Mouse (Mus musculus): ENCODE measurements at regions not wholly inside any gene's neighbourhood (a gene's known extent, or its start where the extent isn't known, plus 50 kb on each side); places are given as distances from the start of the nearest gene placed in this dataset.

- DNase-seq (ENCODE audit: low spot score in 2 of 2) = no peak
These were observed 102.3 kb upstream of the Runx1 start for GRCm38 (mm10) chr16:92928201-92928600.

- no peak for DNase-seq (ENCODE audit: low spot score in 2 of 2)
These were observed 101.7 kb upstream of the Runx1 start for GRCm38 (mm10) chr16:92927662-92928061.

GRCm38 (mm10) chr16:92926853-92927252 is 100.9 kb upstream of the Runx1 start:
- no peak for DNase-seq (ENCODE audit: low spot score in 2 of 2)

DNA sequence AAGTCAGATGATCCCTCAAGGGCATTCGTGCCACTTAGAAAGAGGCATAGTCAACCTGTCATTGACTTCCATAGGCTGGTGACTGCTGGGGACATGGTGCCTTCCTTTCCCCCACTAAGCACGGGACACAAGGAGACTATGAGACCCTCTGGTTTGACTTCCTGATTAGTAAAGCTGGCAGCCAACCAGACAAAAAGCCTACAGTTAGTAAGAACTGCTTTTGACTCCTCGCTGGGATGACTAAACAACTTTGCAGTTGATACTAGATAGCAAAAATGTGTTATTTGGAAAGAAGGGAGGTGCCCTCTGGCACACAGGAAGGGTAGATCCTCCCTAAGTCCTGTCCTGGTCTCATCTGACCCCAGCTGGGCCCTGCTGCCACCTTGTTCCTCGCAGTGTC is 95.0 kb upstream of the Runx1 start:
- DNase-seq (ENCODE audit: low spot score in 2 of 2) = no peak

- DNase-seq (ENCODE audit: low spot score in 2 of 2) = no peak
These were observed 91.4 kb upstream of the Runx1 start for GRCm38 (mm10) chr16:92917356-92917755.

GRCm38 (mm10) chr16:92915651-92916050 is 89.7 kb upstream of the Runx1 start:
- no peak for DNase-seq (ENCODE audit: low spot score in 2 of 2)

DNA sequence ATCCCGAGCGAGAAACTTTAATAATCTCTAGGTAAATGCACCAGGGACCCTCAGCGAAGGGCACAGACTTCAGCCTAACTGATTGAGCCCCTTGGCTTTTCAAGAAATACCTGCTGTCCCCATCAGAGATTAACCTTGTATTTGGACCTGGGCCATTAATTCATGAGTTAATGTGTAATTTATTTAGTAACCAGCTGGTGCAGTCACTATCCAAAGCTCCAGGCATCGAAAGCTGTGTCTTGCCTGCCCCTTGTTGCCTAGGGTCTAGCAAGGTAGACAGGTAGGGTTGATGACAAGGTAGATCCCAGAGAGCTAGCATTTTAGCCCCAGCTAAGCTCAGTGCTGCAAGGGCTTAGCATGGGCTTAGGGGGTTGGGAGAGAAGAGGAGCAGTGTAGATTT is 80.9 kb upstream of the Runx1 start:
- DNase-seq (ENCODE audit: low spot score in 2 of 2) = no peak

GRCm38 (mm10) chr16:92905626-92906025 is 79.7 kb upstream of the Runx1 start:
- no peak for DNase-seq (ENCODE audit: low spot score in 2 of 2)

- DNase-seq (ENCODE audit: low spot score in 2 of 2) = no peak
These were observed 78.0 kb upstream of the Runx1 start for GRCm38 (mm10) chr16:92903892-92904473.

GRCm38 (mm10) chr16:92903486-92903885 is 77.5 kb upstream of the Runx1 start:
- no peak for DNase-seq (ENCODE audit: low spot score in 2 of 2)

DNA sequence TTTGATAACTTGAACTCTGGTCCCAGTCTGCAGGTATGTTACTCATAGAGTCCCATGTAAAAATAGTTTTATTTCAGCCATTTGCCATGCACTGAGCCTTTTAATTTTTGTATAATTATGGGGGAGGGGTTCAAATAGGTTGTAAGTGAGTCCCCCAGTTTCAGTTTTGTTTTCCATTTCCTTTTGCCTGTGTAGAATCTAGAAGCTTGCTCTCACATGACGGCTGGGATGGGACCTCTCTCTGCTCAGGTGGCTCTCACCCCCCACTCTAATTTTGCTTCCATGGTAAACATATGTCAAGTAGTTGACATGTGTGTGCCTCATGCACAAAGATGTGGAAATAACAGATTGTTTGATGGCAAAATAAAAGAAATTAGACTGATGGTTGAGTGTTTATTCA is 73.8 kb upstream of the Runx1 start:
- no peak for DNase-seq (ENCODE audit: low spot score in 2 of 2)

DNA sequence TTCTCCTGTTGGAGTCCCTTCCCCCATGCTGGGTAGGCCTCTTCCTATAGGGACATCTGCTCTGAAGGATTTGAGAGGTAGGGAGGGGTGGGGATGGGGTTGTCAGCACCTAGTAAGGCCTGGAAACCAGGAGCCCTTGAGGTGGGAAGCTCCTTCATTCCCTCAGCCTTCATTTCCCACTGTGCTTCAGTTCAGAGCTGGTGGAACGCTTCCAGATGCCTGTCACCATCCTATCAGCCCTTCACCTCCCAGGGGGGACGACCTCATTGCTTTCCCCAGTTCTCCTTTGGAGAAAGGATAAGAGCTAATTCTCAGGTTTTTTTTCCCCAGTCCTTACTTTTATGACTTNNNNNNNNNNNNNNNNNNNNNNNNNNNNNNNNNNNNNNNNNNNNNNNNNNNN is 65.8 kb upstream of the Runx1 start:
- no peak for DNase-seq (ENCODE audit: low spot score in 2 of 2)

DNA sequence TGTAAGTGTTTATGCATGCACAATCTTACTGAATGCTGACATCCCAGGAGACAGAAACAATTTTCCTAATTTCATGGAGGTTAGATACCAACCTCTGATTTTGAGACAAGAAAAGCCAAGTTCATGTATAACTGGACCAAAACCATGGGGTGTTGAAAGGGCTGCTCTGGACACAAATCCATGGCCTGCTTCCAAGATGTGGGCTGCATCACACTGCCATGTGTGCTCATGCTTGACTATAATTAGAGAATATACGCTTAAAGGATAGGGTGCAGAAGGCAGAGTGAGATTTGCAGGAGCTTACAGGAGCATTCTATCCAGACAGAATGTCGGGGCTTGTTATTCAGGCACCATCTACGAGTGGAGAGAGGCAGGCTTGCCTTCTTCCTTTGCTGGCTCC is 64.8 kb upstream of the Runx1 start:
- no peak for DNase-seq (ENCODE audit: low spot score in 2 of 2)

- DNase-seq (ENCODE audit: low spot score in 2 of 2) = no peak
These were observed 63.6 kb upstream of the Runx1 start for GRCm38 (mm10) chr16:92889537-92889936.

GRCm38 (mm10) chr16:92886226-92886625 is 60.3 kb upstream of the Runx1 start:
- no peak for DNase-seq (ENCODE audit: low spot score in 2 of 2)

DNA sequence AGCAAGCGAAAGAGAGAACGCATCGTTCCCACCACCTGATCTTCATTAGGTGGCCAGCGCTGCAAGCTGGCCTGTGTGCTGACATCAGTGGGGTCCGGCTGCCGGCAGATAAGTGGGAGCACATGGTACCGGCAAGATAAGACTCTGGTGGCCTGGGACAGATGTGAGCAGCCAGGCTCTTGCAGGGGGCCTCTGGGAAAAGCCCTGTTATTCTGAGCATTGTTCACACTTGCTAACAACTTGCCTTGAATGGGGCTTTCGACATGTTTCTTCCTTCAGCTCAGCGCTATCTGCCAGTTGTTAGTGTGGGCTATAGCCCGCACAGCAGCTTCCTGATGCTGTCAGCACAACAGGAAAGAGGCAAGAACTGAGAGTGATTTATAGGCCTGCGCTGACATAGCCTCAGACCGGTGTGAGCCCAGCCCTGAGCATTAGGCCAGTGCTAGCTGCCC is 57.9 kb upstream of the Runx1 start:
- peak in 1 of 2 experiments; percentile 16 for DNase-seq (ENCODE audit: low spot score in 2 of 2)

DNA sequence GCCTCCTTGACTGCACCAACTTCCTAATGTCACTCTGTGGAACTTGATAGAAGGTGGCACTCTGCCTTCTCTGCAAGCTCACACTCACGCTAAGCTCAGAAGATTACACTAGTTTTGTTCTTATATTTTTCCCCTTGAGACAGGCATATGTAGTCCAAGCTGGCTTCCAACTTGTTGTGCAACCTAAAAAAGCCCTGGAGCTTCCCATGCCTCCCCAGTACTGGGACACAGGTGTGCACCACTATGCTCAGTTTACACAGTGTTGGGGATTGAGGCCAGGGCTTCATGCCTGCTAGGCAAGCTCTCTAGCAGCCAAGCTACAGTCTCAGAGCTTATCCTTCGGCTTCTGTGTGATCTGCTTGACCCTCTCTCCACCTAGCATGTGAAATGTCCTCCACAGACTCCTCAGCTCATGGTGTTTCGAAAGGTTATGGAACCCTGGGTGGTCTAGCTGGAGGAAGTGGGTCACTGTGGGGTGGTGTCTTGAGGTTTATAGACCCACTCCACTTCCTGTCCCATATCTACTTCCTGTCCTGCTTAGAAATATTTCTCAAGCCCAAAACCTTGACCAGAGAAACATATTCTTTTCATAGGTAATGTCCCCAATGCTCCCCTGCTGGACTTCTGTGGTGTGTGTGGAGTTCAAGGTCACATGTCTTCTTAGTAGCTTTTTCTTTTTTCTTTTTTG is 54.6 kb upstream of the Runx1 start:
- no peak for DNase-seq (ENCODE audit: low spot score in 2 of 2)

DNA sequence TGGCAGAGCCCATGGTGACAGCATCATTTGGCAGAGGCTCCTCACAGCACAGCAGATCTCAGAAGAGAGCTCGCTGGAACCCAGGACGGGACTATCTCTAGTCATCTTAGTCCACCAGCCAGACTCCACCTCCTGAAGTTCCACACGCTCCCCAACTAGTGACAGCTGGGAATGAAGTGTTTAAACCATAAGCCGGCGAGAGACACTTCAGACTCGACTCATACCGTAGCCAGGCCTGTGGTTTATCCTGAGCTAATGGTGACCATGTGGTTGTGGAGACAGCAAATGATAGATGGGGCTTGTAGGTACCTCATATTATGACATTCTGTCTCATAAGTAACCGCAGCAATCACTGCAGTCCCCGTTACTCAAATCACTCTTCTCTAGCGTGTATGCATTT is 52.1 kb upstream of the Runx1 start:
- DNase-seq (ENCODE audit: low spot score in 2 of 2) = no peak
